Mouse (Mus musculus): ENCODE measurements at regions not wholly inside any gene's neighbourhood (a gene's known extent, or its start where the extent isn't known, plus 50 kb on each side); places are given as distances from the start of the nearest gene placed in this dataset.

GRCm38 (mm10) chr11:91262216-91262615 is 315.1 kb downstream of the Kif2b start:
- TF ChIP-seq CTCF (IDR thresholded peaks at IDR 0.05; ENCODE audit: low read depth) (no peak), EP300 (IDR thresholded peaks at IDR 0.05; ENCODE audit: low read depth) (no peak)
